Comparison of ENCODE assay signal across 8 mouse cellular contexts in the genomic region with DNA sequence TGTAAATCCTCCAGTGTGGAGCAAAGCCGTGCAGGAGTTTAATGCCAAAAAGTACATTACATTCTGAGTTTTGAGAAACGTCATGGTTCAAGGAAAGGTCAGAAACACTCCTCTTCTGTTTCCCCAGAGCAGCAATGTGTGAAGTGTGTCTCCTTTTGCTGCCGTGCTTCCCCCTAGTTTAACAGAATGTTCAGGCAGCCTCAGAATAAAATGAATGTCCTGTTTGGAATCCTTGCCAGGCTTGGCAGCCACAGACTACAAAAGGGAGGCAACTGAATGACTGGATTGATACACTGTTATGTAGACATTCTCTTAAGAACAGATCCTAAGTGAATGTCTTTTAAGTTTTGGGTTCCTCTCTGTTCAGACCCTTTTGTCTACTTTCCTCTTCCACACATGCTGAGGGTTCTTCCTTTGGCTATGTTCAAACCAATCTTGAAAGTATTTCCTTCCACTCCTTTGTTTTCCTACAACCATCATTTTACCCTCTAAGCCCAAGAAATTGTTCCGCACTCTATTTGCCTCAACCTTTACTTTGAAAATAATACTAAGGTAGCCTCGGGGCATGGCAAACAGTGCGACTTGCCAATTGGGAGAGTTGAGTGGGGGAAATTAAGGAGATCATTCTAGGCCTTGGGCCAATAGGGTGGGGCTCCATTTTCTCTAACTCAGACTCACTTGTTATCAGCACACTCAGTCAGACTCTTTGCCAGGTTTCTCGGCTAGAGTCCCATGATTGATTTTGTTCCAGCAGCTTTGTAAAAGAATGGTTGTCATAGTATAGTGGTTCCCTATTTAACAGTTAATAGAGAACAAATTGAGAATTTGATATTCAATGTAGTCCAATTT.
DNase-seq lines count a peak whose midpoint lies in the region; ATAC-seq lines count a peak whose summit lies in the region.

No protein-coding gene starts in this region.

- DNase-seq in kidney, adult 18-20 months: no peak
- DNase-seq in cerebellum, postnatal 36 days: peak; percentile 7 to 13
- DNase-seq in gastrocnemius, adult 8-10 months (ENCODE audit: low spot score in 2 of 2): peak; percentile 5 to 6
- peak; percentile 8 for DNase-seq in kidney, postnatal 10 days
- peak; percentile 6 for DNase-seq in right cerebral cortex, postnatal 14 days
- no peak for DNase-seq in spleen, postnatal 14 days (ENCODE audit: low spot score in 2 of 2)
- no peak for DNase-seq in layer of hippocampus, adult 9-11 months

- 0 out of 2 replicates have a peak, but pooled peaks cover 9% of the 10 kb centered on the region for H3K4me1 ChIP-seq in kidney, embryonic 14.5 days (ENCODE audit: control insufficient read depth, insufficient read depth, low read length)

- peak; percentile 77; the same call in 1 of the 2 replicates for ATAC-seq in kidney, embryonic 14.5 days (ENCODE audit: low FRiP score, low TSS enrichment)

- H3K36me3 ChIP-seq in kidney, embryonic 14.5 days (ENCODE audit: control insufficient read depth, insufficient read depth, low read length): no peaks in the 10 kb centered on the region

- H3K4me2 ChIP-seq in kidney, embryonic 14.5 days (replicated peaks; ENCODE audit: low read depth, low read length): no peak overlapping the region

- H3K4me3 ChIP-seq in kidney, embryonic 14.5 days (ENCODE audit: low read length): no peak overlapping the region

- H3K27me3 ChIP-seq in kidney, embryonic 14.5 days (ENCODE audit: control insufficient read depth, insufficient read depth, low read length): no peaks in the 10 kb centered on the region

- no peak overlapping the region for H3K9ac ChIP-seq in kidney, embryonic 14.5 days (ENCODE audit: low read depth, low read length)

- H3K27ac ChIP-seq in kidney, embryonic 14.5 days (ENCODE audit: low read depth, low read length): peak overlapping the region; percentile 47; the same call in 1 of the 2 replicates

- H3K9me3 ChIP-seq in kidney, embryonic 14.5 days (ENCODE audit: control insufficient read depth, low read length): no peaks in the 10 kb centered on the region

- 41% methylated on average over 7 of the region's 7 CpGs for WGBS in kidney, embryonic 14.5 days

Comparison
In these comparisons a context has a peak if more than half of its experiments do, and no peak if none do; other contexts are left out.
1. DNase-seq: peak in cerebellum, postnatal 36 days (2 of 2), gastrocnemius, adult 8-10 months (2 of 2), kidney, postnatal 10 days (single experiment) and right cerebral cortex, postnatal 14 days (single experiment); none in kidney, adult 18-20 months (single experiment), spleen, postnatal 14 days (0 of 2) and layer of hippocampus, adult 9-11 months (single experiment).